In the genomic region with DNA sequence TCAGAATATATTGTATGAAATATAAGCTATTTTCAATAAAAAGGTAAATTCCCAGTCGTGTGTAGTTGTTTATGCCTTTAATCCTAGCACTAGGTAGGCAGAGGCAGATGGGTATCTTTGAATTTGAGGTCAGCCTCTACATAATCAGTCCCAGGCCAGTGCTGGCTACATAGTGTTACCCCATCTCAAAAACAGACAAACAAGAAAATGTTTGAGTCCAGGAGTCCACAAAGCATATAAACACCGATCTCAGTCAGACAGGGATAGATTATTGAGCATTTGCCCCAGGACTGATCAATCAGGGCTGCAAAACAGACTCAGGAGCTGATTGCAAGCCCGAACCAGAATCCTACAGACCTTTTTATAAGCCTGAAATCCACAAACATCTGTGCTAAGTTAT, we compare ENCODE assay signal across 21 mouse cellular contexts. TPM values are rescaled to one million over a fixed set of nuclear protein-coding genes. Genes with fewer than 3 reads are reported as not detected.
"Had no signal": no experiment of that assay in that cellular context is flagged by ENCODE, and none has a peak within 500 bp of the region (broad histone marks: within the 10 kb centered on the region; RNA-seq: fewer than 3 reads in every experiment).

No protein-coding gene starts in this region.

- H3K9ac ChIP-seq: neural tube, embryonic 13.5 days; neural tube, embryonic 15.5 days; stomach, embryonic 15.5 days had no signal

- H3K27me3 ChIP-seq: neural tube, embryonic 13.5 days; neural tube, embryonic 15.5 days; stomach, embryonic 15.5 days had no signal

- DNase-seq: retina, postnatal 1 day; right cerebral cortex, adult 18-20 months; right cerebral cortex, postnatal 14 days; right cerebral cortex, postnatal 25 days; right cerebral cortex, postnatal 4 days; spleen, adult 18-20 months; thymus, adult 18-20 months; thymus, adult 2 months; thymus, postnatal 14 days; thymus, postnatal 25 days; thymus, postnatal 36 days; thymus, postnatal 4 days had no signal

- H3K27ac ChIP-seq: neural tube, embryonic 13.5 days; neural tube, embryonic 15.5 days; stomach, embryonic 15.5 days; stomach, postnatal 0 days had no signal

- H3K4me3 ChIP-seq: neural tube, embryonic 13.5 days; neural tube, embryonic 15.5 days; stomach, embryonic 15.5 days had no signal

- H3K9me3 ChIP-seq: neural tube, embryonic 13.5 days; neural tube, embryonic 15.5 days; stomach, embryonic 15.5 days had no signal

- H3K36me3 ChIP-seq: neural tube, embryonic 13.5 days; neural tube, embryonic 15.5 days; stomach, embryonic 15.5 days had no signal

- H3K4me1 ChIP-seq: neural tube, embryonic 13.5 days; neural tube, embryonic 15.5 days; stomach, embryonic 15.5 days had no signal

- H3K4me2 ChIP-seq: neural tube, embryonic 13.5 days; neural tube, embryonic 15.5 days; stomach, embryonic 15.5 days had no signal

RNA-seq across cellular contexts. Expression of a gene that starts 49.1 kb away (rescaled TPM):
- total RNA-seq: neutrophil, adult 5-6 weeks had no signal
- polyA plus RNA-seq: small intestine, adult 2 months; spleen, adult 2 months; stomach, embryonic 16.5 days; stomach, postnatal 0 days; urinary bladder, adult 2 months had no signal
